Mouse (Mus musculus) lung, embryonic 14.5 days (tissue): ENCODE measurements around the gene Fam166b. TPM values are rescaled to one million over a fixed set of nuclear protein-coding genes. Genes with fewer than 3 reads are reported as not detected.

ENCODE experiments used
- ATAC-seq: fragments of 200-750 bp; cut with Nextera tagmentation; 2 replicates; pipeline ENCODE4 v1.8.0; 2017; ENCODE audit warnings: mild to moderate bottlenecking, moderate TSS enrichment, moderate library complexity; ENCODE audit not compliant: insufficient read depth
- DNase-seq: peaks from one replicate; pipeline ENCODE4 v3.0.0-alpha.2; 2015
- H3K27ac ChIP-seq: fragments of 300-500 bp; sonication (generic); 2 replicates; pipeline ENCODE4 v1.5.1; 2014; ENCODE audit warnings: low read depth, mild to moderate bottlenecking, moderate library complexity
- H3K27me3 ChIP-seq: fragments of 300-500 bp; sonication (generic); 2 replicates; pipeline ENCODE4 v1.6.1; 2014; ENCODE audit warnings: low read length, control low read depth; ENCODE audit not compliant: insufficient read depth
- H3K36me3 ChIP-seq: fragments of 300-500 bp; sonication (generic); 2 replicates; pipeline ENCODE4 v1.6.1; 2014; ENCODE audit warnings: control low read depth; ENCODE audit not compliant: insufficient read depth
- H3K4me1 ChIP-seq: fragments of 300-500 bp; sonication (generic); 2 replicates; pipeline ENCODE4 v1.6.1; 2014; ENCODE audit warnings: antibody characterized with exemption, control low read depth; ENCODE audit not compliant: insufficient read depth
- H3K4me2 ChIP-seq: fragments of 300-500 bp; sonication (generic); 2 replicates; pipeline ENCODE4 v1.6.1; 2014; ENCODE audit warnings: mild to moderate bottlenecking
- H3K4me3 ChIP-seq: fragments of 300-500 bp; sonication (generic); 2 replicates; pipeline ENCODE4 v1.5.1; 2014; ENCODE audit warnings: low read depth, low read length
- H3K9ac ChIP-seq: fragments of 300-500 bp; sonication (generic); 2 replicates; pipeline ENCODE4 v1.6.1; 2014
- H3K9me3 ChIP-seq: fragments of 300-500 bp; sonication (generic); 2 replicates; pipeline ENCODE4 v1.6.1; 2016; ENCODE audit warnings: low read depth, low read length, control low read depth
- CTCF ChIP-seq: IDR thresholded peaks from 2 replicates; pipeline ENCODE4 v1.5.1; 2016; ENCODE audit warnings: antibody characterized with exemption, low read depth
- WGBS: fragments of 180-500 bp; shearing (Covaris S2); extraction: QIAGEN DNeasy Blood & Tissue Kit; methylation state at CpG from one replicate; pipeline ENCODE4 v1.1.7; 2014; 5-methylcytosine and 5-hydroxymethylcytosine counted together
- polyA plus RNA-seq: library from polyadenylated mRNA; unstranded; fragments of >200 nt; fragmentation: Nextera tagmentation; extraction: Ambion mirVana; gene quantifications from 2 replicates; pipeline ENCODE4 v1.2.1, GENCODE M21; 2014

Gene Fam166b
- polyA plus RNA-seq, 1 experiment from 2014 or later: 0.32 TPM

DNA sequence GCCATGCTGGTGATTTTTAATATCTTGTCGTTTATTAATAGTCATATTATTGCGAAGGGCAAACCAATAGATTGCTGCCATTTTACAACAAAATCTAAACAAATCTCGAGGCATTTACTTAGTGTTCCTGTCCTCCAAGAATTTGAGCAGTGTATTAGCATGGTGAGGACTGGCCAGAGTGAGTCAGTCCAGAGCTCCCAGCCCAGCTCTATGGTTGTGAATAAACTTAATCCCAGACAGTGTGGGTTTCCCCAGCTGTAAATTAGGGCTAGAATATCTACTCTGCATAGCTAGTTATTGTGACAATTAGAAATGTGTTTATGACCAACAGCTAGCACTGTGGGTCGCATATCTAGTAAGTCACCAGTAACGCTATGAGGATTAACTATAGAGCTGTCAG is 32.6 kb downstream of the Fam166b start:
- 80% methylated on average over 5 of the region's 5 CpGs for WGBS
- H3K9me3 ChIP-seq: no peaks in the 10 kb centered on the region
- H3K36me3 ChIP-seq: no peaks in the 10 kb centered on the region
- DNase-seq: no peak
- H3K4me2 ChIP-seq: no peak overlapping the region
- H3K9ac ChIP-seq: no peak overlapping the region
- H3K27ac ChIP-seq: no peak overlapping the region
- no peaks in the 10 kb centered on the region for H3K27me3 ChIP-seq
- TF ChIP-seq CTCF: no peak
- ATAC-seq: no peak
- peaks cover 34% of the 10 kb centered on the region for H3K4me1 ChIP-seq
- H3K4me3 ChIP-seq: no peak overlapping the region

DNA sequence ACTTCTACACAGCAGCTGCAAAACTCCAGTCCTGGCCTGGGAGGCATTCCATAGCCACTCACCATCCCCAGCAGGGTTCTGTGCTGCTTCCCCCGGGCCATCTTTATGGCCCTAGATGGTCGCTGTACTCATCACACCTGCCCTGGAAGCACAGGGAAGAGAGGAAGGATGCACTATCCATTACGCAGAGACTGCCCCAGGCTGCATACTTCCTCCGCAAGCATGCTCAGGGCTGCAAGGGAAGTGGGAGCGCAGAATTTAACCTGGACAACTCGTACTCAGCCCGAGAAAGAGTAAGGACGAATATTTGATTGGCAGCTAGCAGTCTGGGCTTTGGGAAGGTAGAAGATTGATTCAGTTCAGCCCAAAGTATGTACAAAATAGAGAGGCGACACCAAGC is 33.1 kb downstream of the Fam166b start:
- no peak overlapping the region for H3K4me3 ChIP-seq
- no peak for TF ChIP-seq CTCF
- no peak overlapping the region for H3K4me2 ChIP-seq
- ATAC-seq: no peak
- no peaks in the 10 kb centered on the region for H3K9me3 ChIP-seq
- no peak overlapping the region for H3K9ac ChIP-seq
- H3K4me1 ChIP-seq: peaks cover 30% of the 10 kb centered on the region
- WGBS: 70% methylated on average over 9 of the region's 9 CpGs
- no peak for DNase-seq
- no peaks in the 10 kb centered on the region for H3K27me3 ChIP-seq
- no peak overlapping the region for H3K27ac ChIP-seq
- no peaks in the 10 kb centered on the region for H3K36me3 ChIP-seq

DNA sequence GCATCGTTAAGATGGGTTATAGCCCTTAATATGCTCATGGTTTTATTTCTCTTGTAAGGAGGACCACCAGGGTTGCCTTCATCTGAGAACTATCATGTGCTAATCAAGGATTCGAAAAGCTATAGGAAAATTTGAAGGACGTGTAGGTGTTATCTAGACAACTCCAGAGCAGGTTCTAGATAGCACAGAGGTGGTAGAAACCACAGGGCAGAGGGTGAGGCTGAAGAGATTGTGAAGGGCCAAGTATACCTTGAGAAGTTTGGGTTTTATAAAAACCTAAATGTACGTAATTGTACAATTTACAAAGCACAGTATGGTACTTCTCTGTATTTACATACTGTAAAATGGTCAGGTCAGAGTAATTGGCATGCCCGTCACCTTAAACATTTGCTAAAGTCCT is 33.8 kb downstream of the Fam166b start:
- Histone ChIP-seq H3K27ac (peak overlapping the region; percentile 94), H3K36me3 (no peaks in the 10 kb centered on the region), H3K9ac (no peak overlapping the region), H3K9me3 (no peaks in the 10 kb centered on the region), H3K27me3 (no peaks in the 10 kb centered on the region), H3K4me3 (no peak overlapping the region), H3K4me1 (peaks cover 25% of the 10 kb centered on the region), H3K4me2 (peak overlapping the region; percentile 40)
- DNase-seq (no peak), ATAC-seq (no peak)
- WGBS: 74% methylated on average over 5 of the region's 5 CpGs
- no peak for TF ChIP-seq CTCF

DNA sequence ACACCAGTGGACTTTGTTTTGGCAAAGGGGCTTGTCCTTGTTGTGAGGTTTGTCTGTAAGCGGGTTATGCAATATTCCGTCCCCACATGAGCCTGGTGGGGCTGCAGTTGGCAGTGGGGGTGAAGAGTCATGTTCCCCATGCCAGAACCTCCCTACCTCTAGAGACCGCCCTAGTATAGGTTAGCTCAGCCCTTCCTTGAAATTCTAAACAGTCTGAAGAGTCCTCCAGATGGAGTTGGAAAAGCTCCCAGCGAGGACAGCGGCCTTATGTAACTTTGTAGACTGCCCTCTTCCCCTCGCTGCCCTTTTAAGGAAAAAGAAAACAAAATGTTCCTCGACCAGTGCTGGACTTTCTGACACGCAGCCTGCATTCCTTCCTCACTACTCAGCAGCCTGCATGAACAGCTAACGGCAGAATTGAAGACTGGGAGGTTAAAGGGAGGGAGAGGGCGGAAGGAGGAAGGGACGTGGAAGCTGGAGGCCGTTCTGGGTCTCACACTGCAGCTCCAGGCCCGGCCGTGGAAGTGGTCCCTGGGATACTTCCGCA is 34.5 kb downstream of the Fam166b start:
- DNase-seq (peak; percentile 91), ATAC-seq (peak; percentile 81)
- WGBS: 8% methylated on average over 15 of the region's 15 CpGs
- Histone ChIP-seq H3K9ac (peak overlapping the region; percentile 22; the same call in 1 of the 2 replicates), H3K36me3 (no peaks in the 10 kb centered on the region), H3K4me2 (peak overlapping the region; percentile 40), H3K9me3 (no peaks in the 10 kb centered on the region), H3K4me3 (no peak overlapping the region), H3K27me3 (no peaks in the 10 kb centered on the region), H3K27ac (peak overlapping the region; percentile 94), H3K4me1 (peaks cover 25% of the 10 kb centered on the region)
- TF ChIP-seq CTCF: 0 out of 2 replicates have a peak, but pooled peaks have one; percentile 17

DNA sequence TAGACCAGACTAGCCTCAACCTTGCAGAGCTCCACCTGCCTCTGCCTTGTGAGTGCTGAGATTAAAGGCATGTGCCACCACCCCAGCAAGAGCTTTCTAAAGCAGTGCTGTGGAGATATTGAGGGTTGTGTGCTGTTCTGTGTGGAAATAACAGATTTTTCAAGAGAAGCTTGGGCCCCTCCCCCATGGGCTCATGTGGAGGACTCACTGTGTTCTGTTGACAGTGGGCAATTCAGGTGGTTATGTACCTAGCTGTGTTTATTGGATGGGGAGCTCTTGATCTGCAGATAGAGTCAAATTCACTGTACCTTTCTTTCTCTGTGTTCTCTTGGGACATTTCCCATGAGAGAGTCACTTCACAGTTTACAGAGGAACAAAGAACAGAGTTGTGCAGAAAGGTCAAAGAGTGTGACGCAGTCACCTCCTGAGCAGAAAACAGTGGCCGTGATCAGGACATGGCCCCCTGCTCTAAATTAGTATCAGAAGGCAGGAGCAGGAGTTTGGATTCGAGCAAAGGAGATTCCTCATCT is 37.3 kb downstream of the Fam166b start:
- no peaks in the 10 kb centered on the region for H3K27me3 ChIP-seq
- no peaks in the 10 kb centered on the region for H3K9me3 ChIP-seq
- H3K4me2 ChIP-seq: no peak overlapping the region
- peaks cover 14% of the 10 kb centered on the region for H3K4me1 ChIP-seq
- peak overlapping the region; percentile 33; the same call in 1 of the 2 replicates for H3K27ac ChIP-seq
- H3K9ac ChIP-seq: no peak overlapping the region
- DNase-seq (no peak), ATAC-seq (no peak)
- WGBS: 67% methylated on average over 3 of the region's 3 CpGs
- H3K4me3 ChIP-seq: no peak overlapping the region
- TF ChIP-seq CTCF: no peak
- no peaks in the 10 kb centered on the region for H3K36me3 ChIP-seq

DNA sequence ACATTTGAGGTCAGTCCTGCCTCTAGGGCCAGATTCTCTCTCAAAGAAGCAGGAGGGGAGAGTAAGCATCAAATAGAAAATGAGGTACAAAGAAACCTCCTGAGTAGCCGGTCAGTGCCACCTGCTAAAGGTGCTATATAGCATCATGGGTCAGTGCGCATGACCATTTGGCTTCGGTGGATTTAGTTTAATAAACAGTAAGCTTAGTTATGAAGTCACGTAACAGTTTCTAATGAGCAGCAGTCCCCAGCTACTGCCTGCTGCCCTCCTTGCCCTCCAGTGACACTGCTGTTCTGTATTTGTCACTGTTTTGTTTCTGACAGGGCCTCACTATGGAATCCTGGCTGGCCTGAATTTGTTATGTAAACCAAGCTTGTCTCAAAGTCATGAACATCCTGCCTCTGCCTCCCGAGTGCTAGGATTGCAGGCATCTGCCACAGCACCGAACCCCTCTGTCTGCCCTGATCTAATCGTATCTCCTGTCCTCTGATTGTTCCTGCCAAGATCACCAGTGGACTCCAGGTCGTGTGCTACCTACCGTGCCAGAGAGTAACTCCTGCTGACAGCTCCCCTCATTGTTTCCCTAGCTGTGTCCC is 39.0 kb downstream of the Fam166b start:
- TF ChIP-seq CTCF: no peak
- H3K4me3 ChIP-seq: no peak overlapping the region
- H3K27me3 ChIP-seq: no peaks in the 10 kb centered on the region
- H3K4me2 ChIP-seq: no peak overlapping the region
- H3K27ac ChIP-seq: peak overlapping the region; percentile 36; the same call in 1 of the 2 replicates
- 57% methylated on average over 9 of the region's 9 CpGs for WGBS
- H3K9ac ChIP-seq: no peak overlapping the region
- no peaks in the 10 kb centered on the region for H3K36me3 ChIP-seq
- DNase-seq (peak; percentile 23), ATAC-seq (no peak)
- peaks cover 10% of the 10 kb centered on the region for H3K4me1 ChIP-seq
- no peaks in the 10 kb centered on the region for H3K9me3 ChIP-seq

DNA sequence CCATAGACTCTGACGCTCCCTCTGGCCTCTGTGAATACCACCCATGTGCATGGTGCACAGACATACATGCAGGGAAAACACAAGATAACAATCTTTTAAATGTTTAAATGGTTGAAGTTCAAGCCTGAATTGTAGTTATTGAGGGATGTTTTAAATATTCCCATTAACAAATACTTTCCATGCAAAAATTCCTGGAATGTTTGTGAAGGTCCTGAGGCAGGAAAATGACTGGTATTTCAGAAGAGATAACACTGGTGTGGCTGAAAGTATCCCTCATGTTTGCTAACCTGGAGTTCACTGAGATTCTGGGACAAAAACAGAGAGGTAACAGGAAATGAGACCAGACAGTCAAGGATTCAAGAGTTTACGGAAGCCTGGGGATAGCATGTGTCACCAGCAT is 39.5 kb downstream of the Fam166b start:
- no peak overlapping the region for H3K27ac ChIP-seq
- H3K27me3 ChIP-seq: no peaks in the 10 kb centered on the region
- 44% methylated on average over 2 of the region's 2 CpGs for WGBS
- H3K36me3 ChIP-seq: no peaks in the 10 kb centered on the region
- no peak overlapping the region for H3K4me2 ChIP-seq
- H3K9ac ChIP-seq: no peak overlapping the region
- H3K9me3 ChIP-seq: no peaks in the 10 kb centered on the region
- H3K4me3 ChIP-seq: no peak overlapping the region
- no peak for ATAC-seq
- DNase-seq: no peak
- TF ChIP-seq CTCF: no peak
- peaks cover 7% of the 10 kb centered on the region; the same call in 1 of the 2 replicates for H3K4me1 ChIP-seq
